Mouse (Mus musculus): Measurements from ENCODE around the gene Cntn2. TPM values are rescaled to one million over a fixed set of nuclear protein-coding genes. Genes with fewer than 3 reads are reported as not detected.

Gene Cntn2
- 0.02 and 0.28 TPM in 2 replicates for polyA plus RNA-seq (2012; ENCODE audit: insufficient read depth, low replicate concordance)

DNA sequence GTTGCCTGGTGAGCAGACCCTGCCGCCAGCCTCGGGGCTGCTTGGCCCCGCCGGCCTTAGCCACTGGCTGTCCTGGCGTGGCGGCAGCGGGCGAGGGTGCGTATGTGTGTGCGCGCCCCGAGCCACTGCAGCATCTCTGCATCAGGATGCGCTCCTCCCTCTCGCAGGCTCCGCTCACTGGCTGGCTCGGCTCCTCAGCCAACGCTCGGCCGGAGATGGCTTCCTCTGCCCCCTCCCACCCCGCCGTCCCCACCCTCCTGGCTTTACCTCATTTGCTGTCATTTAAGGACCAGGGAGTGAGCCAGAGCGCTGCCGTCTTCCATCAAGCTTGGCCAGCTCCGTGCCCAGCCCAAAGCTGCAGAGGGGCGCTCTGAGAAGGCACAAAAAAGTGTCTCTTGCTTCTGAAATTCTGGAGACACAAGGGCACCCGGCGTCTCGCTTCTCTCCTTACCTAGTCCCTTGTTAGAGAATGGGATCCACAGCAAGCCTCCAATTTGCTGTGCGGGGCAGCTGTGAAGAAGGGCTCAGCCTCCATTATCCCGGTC lies at the start of gene Cntn2:
Cntn2 (minus strand) TSS at position 495 of the 545 bp plus-strand sequence.
- H3K9me3 ChIP-seq: no peaks in the 10 kb centered on the region
- H3K27me3 ChIP-seq (replicated peaks): peaks cover 87% of the 10 kb centered on the region

GRCm38 (mm10) chr1:132592145-132592544 lies 49.1 kb upstream of the Cntn2 start:
- no peak for TF ChIP-seq GATA1 (IDR thresholded peaks at IDR 0.05; ENCODE audit: borderline replicate concordance, low read length)
- TF ChIP-seq FLI1 (IDR thresholded peaks at IDR 0.05; ENCODE audit: low read length): no peak
- Histone ChIP-seq H3K4me1 (peaks cover 62% of the 10 kb centered on the region), H3K27me3 (replicated peaks) (peaks cover 78% of the 10 kb centered on the region), H3K36me3 (replicated peaks; ENCODE audit: low read length) (no peaks in the 10 kb centered on the region), H3K9me3 (no peaks in the 10 kb centered on the region), H3K4me3 (replicated peaks) (no peak overlapping the region)

More for the DNA sequence above, at the start of gene Cntn2:
- H3K4me3 ChIP-seq (replicated peaks): no peak within 1 kb of the TSS
- no peaks in the 10 kb centered on the region for H3K36me3 ChIP-seq (replicated peaks; ENCODE audit: low read length)
- TF ChIP-seq FLI1 (IDR thresholded peaks at IDR 0.05; ENCODE audit: low read length) (no peak), GATA1 (IDR thresholded peaks at IDR 0.05; ENCODE audit: borderline replicate concordance, low read length) (no peak)
- peaks cover 9% of the 10 kb centered on the region; the same call in 1 of the 2 replicates for H3K4me1 ChIP-seq

- peaks cover 62% of the 10 kb centered on the region for H3K4me1 ChIP-seq
- peaks cover 75% of the 10 kb centered on the region for H3K27me3 ChIP-seq (replicated peaks)
- H3K4me3 ChIP-seq (replicated peaks): no peak overlapping the region
- H3K9me3 ChIP-seq: no peaks in the 10 kb centered on the region
- H3K36me3 ChIP-seq (replicated peaks; ENCODE audit: low read length): no peaks in the 10 kb centered on the region
- no peak for TF ChIP-seq FLI1 (IDR thresholded peaks at IDR 0.05; ENCODE audit: low read length)
- TF ChIP-seq GATA1 (IDR thresholded peaks at IDR 0.05; ENCODE audit: borderline replicate concordance, low read length): no peak
Measured at GRCm38 (mm10) chr1:132591399-132591930, 48.4 kb upstream of the Cntn2 start.

- TF ChIP-seq FLI1 (IDR thresholded peaks at IDR 0.05; ENCODE audit: low read length) (no peak), GATA1 (IDR thresholded peaks at IDR 0.05; ENCODE audit: borderline replicate concordance, low read length) (no peak)
- Histone ChIP-seq H3K4me1 (peaks cover 50% of the 10 kb centered on the region), H3K36me3 (replicated peaks; ENCODE audit: low read length) (no peaks in the 10 kb centered on the region), H3K9me3 (no peaks in the 10 kb centered on the region), H3K4me3 (replicated peaks) (no peak overlapping the region), H3K27me3 (replicated peaks) (peaks cover 70% of the 10 kb centered on the region)
Measured at GRCm38 (mm10) chr1:132586679-132587201, 43.7 kb upstream of the Cntn2 start.

- TF ChIP-seq FLI1 (IDR thresholded peaks at IDR 0.05; ENCODE audit: low read length) (no peak), GATA1 (IDR thresholded peaks at IDR 0.05; ENCODE audit: borderline replicate concordance, low read length) (no peak)
- no peaks in the 10 kb centered on the region for H3K36me3 ChIP-seq (replicated peaks; ENCODE audit: low read length)
Measured at GRCm38 (mm10) chr1:132585376-132585775, 42.3 kb upstream of the Cntn2 start.

GRCm38 (mm10) chr1:132582998-132583604 lies 40.0 kb upstream of the Cntn2 start:
- Histone ChIP-seq H3K36me3 (replicated peaks; ENCODE audit: low read length) (no peaks in the 10 kb centered on the region), H3K9me3 (no peaks in the 10 kb centered on the region), H3K4me3 (replicated peaks) (no peak overlapping the region), H3K27me3 (replicated peaks) (peaks cover 70% of the 10 kb centered on the region), H3K4me1 (peaks cover 23% of the 10 kb centered on the region)
- TF ChIP-seq FLI1 (IDR thresholded peaks at IDR 0.05; ENCODE audit: low read length) (no peak), GATA1 (IDR thresholded peaks at IDR 0.05; ENCODE audit: borderline replicate concordance, low read length) (no peak)

More at GRCm38 (mm10) chr1:132585376-132585775, 42.3 kb upstream of the Cntn2 start:
- no peak overlapping the region for H3K4me3 ChIP-seq (replicated peaks)
- H3K27me3 ChIP-seq (replicated peaks): peaks cover 66% of the 10 kb centered on the region
- peaks cover 45% of the 10 kb centered on the region for H3K4me1 ChIP-seq
- no peaks in the 10 kb centered on the region for H3K9me3 ChIP-seq

GRCm38 (mm10) chr1:132581845-132582839 lies 39.1 kb upstream of the Cntn2 start:
- Histone ChIP-seq H3K9me3 (no peaks in the 10 kb centered on the region), H3K27me3 (replicated peaks) (peaks cover 71% of the 10 kb centered on the region), H3K4me3 (replicated peaks) (no peak overlapping the region), H3K36me3 (replicated peaks; ENCODE audit: low read length) (no peaks in the 10 kb centered on the region), H3K4me1 (peaks cover 20% of the 10 kb centered on the region)
- no peak for TF ChIP-seq FLI1 (IDR thresholded peaks at IDR 0.05; ENCODE audit: low read length)
- no peak for TF ChIP-seq GATA1 (IDR thresholded peaks at IDR 0.05; ENCODE audit: borderline replicate concordance, low read length)

- TF ChIP-seq GATA1 (IDR thresholded peaks at IDR 0.05; ENCODE audit: borderline replicate concordance, low read length) (no peak), FLI1 (IDR thresholded peaks at IDR 0.05; ENCODE audit: low read length) (no peak)
- H3K9me3 ChIP-seq: no peaks in the 10 kb centered on the region
- peaks cover 20% of the 10 kb centered on the region for H3K4me1 ChIP-seq
- peaks cover 73% of the 10 kb centered on the region for H3K27me3 ChIP-seq (replicated peaks)
- H3K4me3 ChIP-seq (replicated peaks): no peak overlapping the region
- no peaks in the 10 kb centered on the region for H3K36me3 ChIP-seq (replicated peaks; ENCODE audit: low read length)
Measured at GRCm38 (mm10) chr1:132580063-132580462, 37.0 kb upstream of the Cntn2 start.

GRCm38 (mm10) chr1:132576845-132577244 lies 33.8 kb upstream of the Cntn2 start:
- Histone ChIP-seq H3K9me3 (no peaks in the 10 kb centered on the region), H3K36me3 (replicated peaks; ENCODE audit: low read length) (no peaks in the 10 kb centered on the region), H3K4me3 (replicated peaks) (no peak overlapping the region), H3K27me3 (replicated peaks) (peaks cover 76% of the 10 kb centered on the region), H3K4me1 (peaks cover 10% of the 10 kb centered on the region)
- no peak for TF ChIP-seq GATA1 (IDR thresholded peaks at IDR 0.05; ENCODE audit: borderline replicate concordance, low read length)
- TF ChIP-seq FLI1 (IDR thresholded peaks at IDR 0.05; ENCODE audit: low read length): no peak
